Mouse (Mus musculus) midbrain, embryonic 10.5 days (tissue): Measurements from ENCODE around the gene Cnpy1. TPM values are rescaled to one million over a fixed set of nuclear protein-coding genes. Genes with fewer than 3 reads are reported as not detected.

Experiments used
- DNase-seq: peaks from one replicate; pipeline ENCODE4 v3.0.0-alpha.2; 2017; ENCODE audit warnings: low spot score
- H3K27ac ChIP-seq: fragments of 300-500 bp; sonication (generic); replicated peaks from 2 replicates; pipeline ENCODE4 v1.5.1; 2016; ENCODE audit warnings: mild to moderate bottlenecking
- H3K27me3 ChIP-seq: fragments of 300-500 bp; sonication (generic); 2 replicates; pipeline ENCODE4 v1.6.1; 2016; ENCODE audit warnings: low read depth, mild to moderate bottlenecking; ENCODE audit not compliant: poor library complexity, severe bottlenecking
- H3K36me3 ChIP-seq: fragments of 300-500 bp; sonication (generic); 2 replicates; pipeline ENCODE4 v1.6.1; 2016; ENCODE audit warnings: mild to moderate bottlenecking, moderate library complexity
- H3K4me1 ChIP-seq: fragments of 300-500 bp; sonication (generic); 2 replicates; pipeline ENCODE4 v1.6.1; 2016
- H3K4me3 ChIP-seq: fragments of 300-500 bp; sonication (generic); 2 replicates; pipeline ENCODE4 v1.5.1; 2016; ENCODE audit warnings: mild to moderate bottlenecking, moderate library complexity
- H3K9me3 ChIP-seq: fragments of 300-500 bp; sonication (generic); replicated peaks from 2 replicates; pipeline ENCODE4 v1.6.1; 2016; ENCODE audit warnings: mild to moderate bottlenecking
- WGBS: fragments of 180-500 bp; shearing (Covaris S2); methylation state at CpG from one replicate; pipeline ENCODE4 v1.1.7; 2016; 5-methylcytosine and 5-hydroxymethylcytosine counted together
- polyA plus RNA-seq: library from polyadenylated mRNA; unstranded; fragments of >200 nt; fragmentation: Nextera tagmentation; extraction: Ambion mirVana; gene quantifications from 2 replicates; pipeline ENCODE4 v1.2.1, GENCODE M21; 2016

The Cnpy1 gene
- polyA plus RNA-seq, result 95.4 and 137 TPM in 2 replicates

DNA sequence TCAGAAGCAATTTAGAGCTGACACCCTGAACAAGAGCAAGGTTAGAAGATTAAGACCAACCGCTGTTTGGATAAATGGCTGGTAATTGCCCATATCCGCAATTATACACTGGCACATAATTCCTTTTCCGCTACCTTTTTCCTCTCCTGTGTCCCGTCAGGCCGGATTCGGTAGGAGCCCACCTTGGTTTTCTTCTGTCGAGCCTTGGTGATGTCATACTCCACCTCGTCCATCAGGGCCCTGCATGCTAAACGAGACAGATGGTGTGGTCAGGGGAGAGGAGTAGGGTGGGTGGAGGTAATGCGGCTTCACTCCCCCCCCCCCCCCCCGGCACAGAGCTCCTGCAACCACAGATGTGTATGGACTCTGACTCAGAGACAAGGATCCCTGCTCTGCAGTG is at the start of gene Cnpy1:
TSS of gene Cnpy1 (minus strand) at position 233 of the 400 bp plus-strand sequence.
- peaks cover 6% of the 10 kb centered on the region; the same call in 1 of the 2 replicates for H3K4me1 ChIP-seq
- WGBS, result 77% methylated on average over 11 of the region's 11 CpGs
- no peaks in the 10 kb centered on the region for H3K36me3 ChIP-seq
- DNase-seq, result no peak
- H3K27me3 ChIP-seq, result peaks cover 19% of the 10 kb centered on the region
- no peaks in the 10 kb centered on the region for H3K9me3 ChIP-seq
- no peak within 1 kb of the TSS for H3K4me3 ChIP-seq
- no peak within 1 kb of the TSS for H3K27ac ChIP-seq

DNA sequence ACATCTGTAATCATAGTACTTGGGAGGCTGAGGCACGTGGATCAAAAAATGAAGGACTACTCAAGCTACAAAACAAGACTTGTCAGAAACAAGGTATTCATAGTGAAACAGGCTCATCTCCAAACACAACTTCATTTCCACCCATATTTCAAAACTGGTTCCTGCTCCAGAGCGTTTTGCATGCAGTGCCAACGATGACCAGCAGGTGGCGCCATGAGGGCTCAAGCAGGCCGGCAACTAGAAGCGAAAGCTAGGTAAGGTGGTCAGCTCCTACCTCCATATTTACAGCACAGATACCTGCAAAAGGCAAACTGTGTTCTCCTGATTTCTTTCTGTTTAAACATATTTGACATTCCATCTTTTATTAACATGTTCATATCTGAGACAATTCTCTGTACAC is 48.4 kb upstream of the Cnpy1 start:
- Histone ChIP-seq H3K36me3 (no peaks in the 10 kb centered on the region), H3K4me1 (peaks cover 10% of the 10 kb centered on the region), H3K27ac (no peak overlapping the region), H3K27me3 (no peaks in the 10 kb centered on the region), H3K4me3 (no peak overlapping the region), H3K9me3 (no peaks in the 10 kb centered on the region)
- 8% methylated on average over 6 of the region's 6 CpGs for WGBS
- peak; percentile 84 for DNase-seq

DNA sequence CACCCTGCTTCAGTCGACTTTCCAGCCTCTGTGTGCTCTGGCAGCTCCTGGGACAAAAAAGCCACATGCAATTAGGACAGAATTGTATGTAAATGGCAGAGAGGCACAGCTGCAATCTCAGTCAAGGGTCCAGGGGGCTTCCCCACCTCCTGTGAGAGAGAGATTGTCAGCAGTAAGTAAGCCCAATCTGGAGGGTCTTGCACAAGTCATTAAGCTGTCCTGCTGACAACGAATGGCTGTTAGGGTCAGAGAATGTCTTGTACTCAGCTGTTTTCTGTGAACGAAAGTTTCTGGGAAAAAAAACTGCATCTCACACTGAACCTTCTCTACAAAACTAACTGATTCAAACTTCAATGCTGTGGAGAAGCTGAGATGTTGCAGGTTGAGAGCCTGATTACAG is 46.7 kb upstream of the Cnpy1 start:
- H3K27ac ChIP-seq, result no peak overlapping the region
- H3K4me1 ChIP-seq, result peaks cover 15% of the 10 kb centered on the region
- no peaks in the 10 kb centered on the region for H3K27me3 ChIP-seq
- H3K36me3 ChIP-seq, result no peaks in the 10 kb centered on the region
- no peaks in the 10 kb centered on the region for H3K9me3 ChIP-seq
- 63% methylated on average over 3 of the region's 3 CpGs for WGBS
- DNase-seq, result no peak
- no peak overlapping the region for H3K4me3 ChIP-seq

DNA sequence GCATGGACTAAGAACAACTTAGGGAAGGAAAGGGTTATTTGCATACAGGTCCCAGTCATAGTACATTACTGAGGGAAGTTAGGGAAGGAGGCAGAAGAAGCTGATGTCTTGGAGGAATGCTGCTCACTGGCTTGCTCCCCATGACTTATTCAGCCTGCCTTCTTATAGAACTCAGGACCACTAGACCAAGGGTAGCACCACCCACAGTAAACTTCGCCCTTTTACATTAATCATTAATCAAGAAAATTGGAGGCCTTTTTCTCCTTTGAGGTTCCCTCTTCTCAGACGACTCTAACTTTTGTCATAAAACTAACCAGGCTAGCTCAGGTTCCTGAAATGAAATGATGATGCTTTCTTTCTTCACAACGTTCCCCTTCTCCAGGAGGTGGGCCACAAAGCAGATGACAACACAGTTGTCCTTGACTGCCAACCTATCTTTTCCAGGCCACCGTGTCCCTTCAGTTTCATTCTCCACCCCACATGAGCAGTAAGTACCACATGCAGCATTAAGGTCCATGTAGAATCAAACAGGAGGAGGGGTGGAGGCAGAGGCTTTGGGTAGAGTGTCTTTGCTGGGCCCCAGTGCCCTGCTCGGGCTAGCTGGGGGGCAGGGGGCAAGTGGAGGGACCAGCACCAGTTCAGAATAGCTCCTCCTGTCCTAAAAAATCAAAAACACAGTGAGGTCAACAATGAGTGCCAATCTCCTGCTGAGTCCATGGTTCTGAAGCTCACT is 45.7 kb upstream of the Cnpy1 start:
- Histone ChIP-seq H3K27ac (no peak overlapping the region), H3K36me3 (no peaks in the 10 kb centered on the region), H3K9me3 (no peaks in the 10 kb centered on the region), H3K27me3 (no peaks in the 10 kb centered on the region), H3K4me3 (no peak overlapping the region), H3K4me1 (peaks cover 15% of the 10 kb centered on the region)
- no peak for DNase-seq
- whole genome bisulfite sequencing, result 87% methylated on average over 5 of the region's 5 CpGs

DNA sequence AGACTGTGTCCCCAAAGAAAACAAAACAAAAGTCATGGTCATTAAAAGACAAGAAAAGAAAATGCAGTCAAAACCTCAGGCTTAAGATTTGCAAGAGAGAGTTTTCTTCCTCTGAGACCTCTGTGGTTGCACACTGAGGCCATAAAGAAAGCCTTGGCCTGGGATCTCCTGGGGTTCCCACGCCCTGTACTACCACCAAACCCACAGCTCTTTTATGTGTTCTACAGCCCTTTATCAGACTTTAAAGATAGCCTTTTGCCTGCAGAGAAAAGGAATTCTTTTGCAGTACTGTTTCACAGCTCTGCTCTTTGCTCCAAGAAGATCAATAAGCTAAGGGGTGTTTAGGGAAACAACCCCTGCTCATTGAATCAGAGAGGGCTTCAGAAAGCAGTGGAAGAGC is 45.0 kb upstream of the Cnpy1 start:
- 67% methylated on average over 1 of the region's 1 CpGs for WGBS
- DNase-seq, result no peak

DNA sequence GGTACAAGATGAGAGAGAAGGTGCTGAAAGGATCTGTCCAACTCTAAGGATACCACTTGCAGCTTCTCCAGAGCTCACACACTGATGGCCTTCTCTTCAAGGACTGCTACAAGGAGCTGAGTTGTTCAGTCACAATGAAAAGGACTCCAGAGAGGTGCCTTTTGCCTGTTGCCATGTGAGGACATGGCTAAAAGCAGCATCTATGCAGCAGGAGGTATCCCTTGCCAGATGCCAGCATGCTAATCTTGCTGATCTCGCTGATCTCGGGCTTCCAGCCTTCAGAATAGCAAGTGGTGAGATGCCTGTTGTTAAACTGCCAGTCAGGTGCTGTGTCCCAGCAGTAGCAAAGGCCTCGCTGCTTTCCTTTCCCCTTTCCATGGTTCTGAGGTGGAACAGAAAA is 43.5 kb upstream of the Cnpy1 start:
- H3K4me1 ChIP-seq, result peaks cover 15% of the 10 kb centered on the region
- no peak for DNase-seq
- H3K9me3 ChIP-seq, result no peaks in the 10 kb centered on the region
- no peak overlapping the region for H3K4me3 ChIP-seq
- WGBS, result 57% methylated on average over 3 of the region's 3 CpGs
- H3K27ac ChIP-seq, result no peak overlapping the region
- no peaks in the 10 kb centered on the region for H3K36me3 ChIP-seq
- no peaks in the 10 kb centered on the region for H3K27me3 ChIP-seq

More for the DNA sequence above, 45.0 kb upstream of the Cnpy1 start:
- Histone ChIP-seq H3K4me1 (peaks cover 15% of the 10 kb centered on the region), H3K36me3 (no peaks in the 10 kb centered on the region), H3K4me3 (no peak overlapping the region), H3K9me3 (no peaks in the 10 kb centered on the region), H3K27ac (no peak overlapping the region), H3K27me3 (no peaks in the 10 kb centered on the region)

DNA sequence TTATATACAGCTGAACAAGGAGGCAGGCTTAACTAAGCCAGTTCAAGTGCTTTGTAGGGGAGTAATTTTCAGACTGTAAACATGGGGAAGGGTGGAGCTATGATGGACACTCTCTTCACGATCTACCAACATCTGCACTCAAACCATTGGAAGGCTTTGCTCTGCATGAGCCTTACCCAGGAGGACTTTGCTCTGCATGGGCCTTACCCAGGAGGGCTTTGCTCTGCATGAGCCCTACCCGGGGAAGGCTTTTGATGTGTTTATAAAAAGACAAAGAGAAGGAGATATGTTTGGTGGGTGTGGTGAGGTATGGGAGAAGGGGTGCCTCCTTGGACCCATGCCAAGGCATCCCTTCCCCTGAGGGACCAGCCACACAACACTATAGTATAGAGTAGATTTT is 31.7 kb upstream of the Cnpy1 start:
- no peaks in the 10 kb centered on the region for H3K27me3 ChIP-seq
- H3K4me1 ChIP-seq, result no peaks in the 10 kb centered on the region
- no peak for DNase-seq
- no peak overlapping the region for H3K27ac ChIP-seq
- no peaks in the 10 kb centered on the region for H3K36me3 ChIP-seq
- 75% methylated on average over 2 of the region's 2 CpGs for WGBS
- H3K9me3 ChIP-seq, result no peaks in the 10 kb centered on the region
- H3K4me3 ChIP-seq, result no peak overlapping the region

DNA sequence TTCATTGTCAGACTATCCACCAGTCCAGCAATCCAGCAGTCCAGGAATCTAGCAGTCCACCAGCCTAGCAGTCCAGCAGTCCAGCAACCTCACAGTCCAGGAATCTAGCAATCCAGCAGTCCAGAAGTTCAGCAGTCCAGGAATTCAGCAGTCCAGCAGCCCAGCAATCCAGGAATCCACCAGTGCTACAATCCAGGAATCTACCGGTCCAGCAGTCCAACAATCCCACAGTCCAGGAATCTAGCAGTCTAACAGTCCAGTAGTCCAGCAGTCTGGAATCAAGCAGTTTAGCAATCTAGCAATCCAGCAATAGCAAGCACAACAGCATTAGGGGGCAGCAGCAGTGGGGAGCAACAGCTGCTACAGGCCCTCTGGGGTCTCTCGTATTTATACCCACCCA is 27.2 kb upstream of the Cnpy1 start:
- no peaks in the 10 kb centered on the region for H3K36me3 ChIP-seq
- no peak for DNase-seq
- no peak overlapping the region for H3K4me3 ChIP-seq
- H3K4me1 ChIP-seq, result no peaks in the 10 kb centered on the region
- H3K27ac ChIP-seq, result no peak overlapping the region
- no peaks in the 10 kb centered on the region for H3K9me3 ChIP-seq
- H3K27me3 ChIP-seq, result no peaks in the 10 kb centered on the region
- 86% methylated on average over 2 of the region's 2 CpGs for WGBS

DNA sequence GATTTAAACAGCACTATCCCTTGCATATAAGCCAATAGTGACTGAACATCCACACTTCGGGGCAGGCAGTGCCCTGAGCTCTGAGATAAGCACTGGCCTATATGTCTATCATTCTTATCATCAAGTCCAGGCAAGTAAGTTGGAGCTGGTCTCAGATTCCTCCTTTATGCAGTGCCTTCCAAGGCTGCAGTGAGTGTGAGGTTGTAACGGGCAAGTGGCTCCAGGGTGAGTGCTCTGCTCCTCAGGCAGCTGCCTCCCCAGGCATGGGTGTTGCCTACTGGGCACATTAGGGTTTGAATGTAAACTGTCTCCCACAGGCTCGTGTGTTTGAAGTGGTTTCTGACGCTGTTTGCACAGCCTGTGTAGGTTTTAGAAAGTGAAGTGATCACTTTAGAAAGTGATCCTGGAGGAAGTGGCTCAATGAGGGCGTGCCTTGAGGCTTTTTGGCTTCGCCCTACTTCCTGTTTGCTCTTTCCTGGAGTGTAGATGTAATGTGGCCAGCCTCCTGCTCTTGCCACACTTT is 23.9 kb upstream of the Cnpy1 start:
- 74% methylated on average over 6 of the region's 6 CpGs for WGBS
- H3K27me3 ChIP-seq, result no peaks in the 10 kb centered on the region
- H3K9me3 ChIP-seq, result no peaks in the 10 kb centered on the region
- DNase-seq, result no peak
- H3K27ac ChIP-seq, result no peak overlapping the region
- 0 out of 2 replicates have a peak, but pooled peaks cover 5% of the 10 kb centered on the region for H3K4me1 ChIP-seq
- H3K36me3 ChIP-seq, result no peaks in the 10 kb centered on the region
- no peak overlapping the region for H3K4me3 ChIP-seq

DNA sequence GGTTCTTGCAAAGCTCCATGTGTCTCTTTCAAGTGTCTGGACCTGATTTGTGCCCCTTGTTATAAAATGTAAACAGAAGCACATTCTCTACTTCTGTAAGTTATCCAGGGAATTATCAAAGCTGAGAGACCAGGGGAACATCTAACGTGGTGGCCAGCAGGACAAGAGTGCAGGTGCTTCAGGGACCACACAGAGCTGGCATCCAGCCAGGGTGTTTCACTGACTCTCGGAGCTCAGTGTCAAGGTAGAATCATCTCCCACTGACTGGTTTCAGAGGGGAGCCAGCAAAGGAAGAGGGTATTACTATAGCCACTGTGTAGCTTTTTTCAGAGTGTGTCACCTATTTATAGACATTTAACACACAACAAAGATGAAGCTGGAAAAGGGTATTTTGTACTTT is 22.0 kb upstream of the Cnpy1 start:
- no peaks in the 10 kb centered on the region for H3K36me3 ChIP-seq
- peaks cover 18% of the 10 kb centered on the region for H3K4me1 ChIP-seq
- 73% methylated on average over 2 of the region's 2 CpGs for WGBS
- H3K4me3 ChIP-seq, result no peak overlapping the region
- DNase-seq, result no peak
- H3K27me3 ChIP-seq, result no peaks in the 10 kb centered on the region
- no peak overlapping the region for H3K27ac ChIP-seq
- no peaks in the 10 kb centered on the region for H3K9me3 ChIP-seq

DNA sequence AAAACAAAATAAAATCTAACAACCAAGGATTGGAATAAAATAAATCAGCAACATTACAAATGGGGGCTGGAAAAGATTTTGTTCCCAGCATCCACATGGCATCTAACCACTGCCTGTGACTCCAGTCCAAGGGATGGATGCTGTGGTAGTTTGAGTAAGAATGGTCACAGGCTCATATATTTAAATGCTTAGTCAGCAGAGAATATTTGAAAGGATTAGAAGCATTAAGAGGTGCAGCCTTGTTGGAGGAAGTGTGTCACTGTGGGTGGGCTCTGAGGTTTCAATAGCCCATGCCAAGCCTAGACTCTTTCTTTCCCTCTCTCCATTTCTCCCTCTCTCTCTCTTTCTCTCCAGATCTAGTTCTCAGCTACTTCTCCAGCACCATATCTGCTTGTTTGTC is 20.0 kb upstream of the Cnpy1 start:
- Histone ChIP-seq H3K27me3 (no peaks in the 10 kb centered on the region), H3K4me3 (no peak overlapping the region), H3K36me3 (no peaks in the 10 kb centered on the region), H3K27ac (no peak overlapping the region), H3K4me1 (peaks cover 18% of the 10 kb centered on the region), H3K9me3 (no peaks in the 10 kb centered on the region)
- no peak for DNase-seq

DNA sequence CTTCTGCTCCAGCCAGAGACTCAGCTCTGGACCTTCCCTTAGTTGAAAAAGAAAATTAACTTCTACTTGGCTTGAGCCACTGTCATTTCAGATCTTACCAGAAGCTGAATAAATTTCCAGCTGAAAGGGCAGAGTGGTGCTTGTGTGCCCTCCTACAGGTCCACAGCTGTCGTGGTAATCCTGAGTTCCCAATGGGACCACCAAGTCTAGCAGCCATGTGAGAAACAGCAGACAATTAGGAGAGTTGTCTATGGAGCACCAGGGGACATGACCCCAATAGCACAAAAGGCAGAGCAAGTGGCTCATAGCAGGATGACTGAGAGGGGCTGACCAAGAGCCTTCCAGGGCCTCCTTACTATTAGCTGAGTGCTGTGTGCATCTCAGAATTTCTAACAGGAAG is 18.2 kb upstream of the Cnpy1 start:
- H3K4me3 ChIP-seq, result no peak overlapping the region
- 36% methylated on average over 1 of the region's 1 CpGs for WGBS

DNA sequence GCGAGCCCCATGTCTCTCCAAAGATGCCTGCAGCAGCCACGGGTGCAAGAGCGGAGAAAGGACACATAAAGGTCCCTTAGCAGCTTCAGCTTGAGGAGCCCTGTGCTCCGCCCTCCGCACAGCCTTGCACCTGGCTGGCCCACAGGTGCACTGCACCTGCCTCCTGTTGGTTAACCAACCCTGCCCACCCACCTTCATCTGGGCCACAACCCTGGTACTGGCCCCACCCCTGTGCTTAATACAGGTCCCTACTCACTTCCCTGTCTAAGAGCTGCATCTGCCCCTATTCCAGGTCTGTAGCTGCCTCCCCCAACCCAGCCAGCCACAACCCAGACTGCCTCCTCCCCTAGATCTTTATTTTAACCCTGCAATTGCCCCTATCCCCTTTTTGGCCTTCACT is 16.5 kb upstream of the Cnpy1 start:
- H3K4me1 ChIP-seq, result peaks cover 17% of the 10 kb centered on the region
- H3K9me3 ChIP-seq, result no peaks in the 10 kb centered on the region
- H3K27ac ChIP-seq, result no peak overlapping the region
- no peaks in the 10 kb centered on the region for H3K36me3 ChIP-seq
- DNase-seq, result no peak
- 87% methylated on average over 5 of the region's 5 CpGs for WGBS
- peaks cover 8% of the 10 kb centered on the region; the same call in 1 of the 2 replicates for H3K27me3 ChIP-seq
- no peak overlapping the region for H3K4me3 ChIP-seq

More for the DNA sequence above, 18.2 kb upstream of the Cnpy1 start:
- H3K27ac ChIP-seq, result no peak overlapping the region
- H3K27me3 ChIP-seq, result peaks cover 7% of the 10 kb centered on the region; the same call in 1 of the 2 replicates
- no peaks in the 10 kb centered on the region for H3K9me3 ChIP-seq
- no peaks in the 10 kb centered on the region for H3K36me3 ChIP-seq
- no peak for DNase-seq
- peaks cover 22% of the 10 kb centered on the region for H3K4me1 ChIP-seq
